Comparison of ENCODE assay signal across 7 mouse cellular contexts in genomic region chr9:59616622-59617306, GRCm38 (mm10). TPM values are rescaled to one million over a fixed set of nuclear protein-coding genes. Genes with fewer than 3 reads are reported as not detected.
DNase-seq lines count a peak whose midpoint lies in the region; ATAC-seq lines count a peak whose summit lies in the region.

Parp6 (plus strand) TSS chr9:59617284.

- H3K27ac ChIP-seq in embryonic facial prominence, embryonic 11.5 days (replicated peaks; ENCODE audit: low read depth, low read length): peak within 1 kb of the TSS; percentile 85
- H3K27ac ChIP-seq in limb, embryonic 10.5 days: peak within 1 kb of the TSS; percentile 96
- peak within 1 kb of the TSS; percentile 92 for H3K27ac ChIP-seq in midbrain, embryonic 13.5 days

- no peaks in the 10 kb centered on the region for H3K4me1 ChIP-seq in embryonic facial prominence, embryonic 11.5 days (ENCODE audit: control insufficient read depth, insufficient read depth, low read length)
- peaks cover 19% of the 10 kb centered on the region for H3K4me1 ChIP-seq in limb, embryonic 10.5 days
- peaks cover 32% of the 10 kb centered on the region for H3K4me1 ChIP-seq in midbrain, embryonic 13.5 days (replicated peaks)

- 2% methylated on average over 36 of the region's 36 CpGs for WGBS in embryonic facial prominence, embryonic 11.5 days
- 2% methylated on average over 29 of the region's 36 CpGs for WGBS in limb, embryonic 10.5 days
- WGBS in midbrain, embryonic 13.5 days: under 1% methylated on average over 36 of the region's 36 CpGs

- H3K27me3 ChIP-seq in embryonic facial prominence, embryonic 11.5 days (ENCODE audit: control insufficient read depth, insufficient read depth, low read length): no peaks in the 10 kb centered on the region
- no peaks in the 10 kb centered on the region for H3K27me3 ChIP-seq in limb, embryonic 10.5 days (ENCODE audit: low read depth, poor library complexity, severe bottlenecking)
- H3K27me3 ChIP-seq in midbrain, embryonic 13.5 days: no peaks in the 10 kb centered on the region

- peak within 1 kb of the TSS; percentile 93 for H3K9ac ChIP-seq in embryonic facial prominence, embryonic 11.5 days (replicated peaks; ENCODE audit: low read length)
- H3K9ac ChIP-seq in midbrain, embryonic 13.5 days (replicated peaks): peak within 1 kb of the TSS; percentile 81

- no peaks in the 10 kb centered on the region for H3K36me3 ChIP-seq in embryonic facial prominence, embryonic 11.5 days (replicated peaks; ENCODE audit: control insufficient read depth, insufficient read depth, low read depth, low read length)
- H3K36me3 ChIP-seq in limb, embryonic 10.5 days: peaks cover 9% of the 10 kb centered on the region
- H3K36me3 ChIP-seq in midbrain, embryonic 13.5 days: no peaks in the 10 kb centered on the region

- H3K4me2 ChIP-seq in embryonic facial prominence, embryonic 11.5 days (ENCODE audit: low read depth, low read length): peak within 1 kb of the TSS; percentile 53
- H3K4me2 ChIP-seq in midbrain, embryonic 13.5 days (replicated peaks): peak within 1 kb of the TSS; percentile 69

- H3K4me3 ChIP-seq in embryonic facial prominence, embryonic 11.5 days (ENCODE audit: low read depth, low read length): peak within 1 kb of the TSS; percentile 89
- H3K4me3 ChIP-seq in limb, embryonic 10.5 days: peak within 1 kb of the TSS; percentile 93
- peak within 1 kb of the TSS; percentile 81 for H3K4me3 ChIP-seq in midbrain, embryonic 13.5 days (replicated peaks)

- H3K9me3 ChIP-seq in embryonic facial prominence, embryonic 11.5 days (replicated peaks; ENCODE audit: control insufficient read depth, low read length): no peaks in the 10 kb centered on the region
- H3K9me3 ChIP-seq in limb, embryonic 10.5 days (replicated peaks): no peaks in the 10 kb centered on the region
- H3K9me3 ChIP-seq in midbrain, embryonic 13.5 days: no peaks in the 10 kb centered on the region

- DNase-seq in adrenal gland, postnatal 14 days: peak; percentile 100
- peak; percentile 99 for DNase-seq in embryonic facial prominence, embryonic 11.5 days (ENCODE audit: low spot score)
- peak; percentile 99 for DNase-seq in kidney, adult 11 months
- DNase-seq in limb, embryonic 10.5 days (ENCODE audit: low spot score): peak; percentile 100
- DNase-seq in spleen, adult 12 weeks (ENCODE audit: low spot score): peak; percentile 98

- ATAC-seq in embryonic facial prominence, embryonic 11.5 days (replicated peaks; ENCODE audit: insufficient number of reproducible peaks, low FRiP score, low TSS enrichment, low read depth): peak; percentile 98
- peak; percentile 94 for ATAC-seq in granulocyte monocyte progenitor cell, adult 5-6 weeks (replicated peaks; ENCODE audit: poor library complexity, severe bottlenecking)
- ATAC-seq in midbrain, embryonic 13.5 days: peak; percentile 98

RNA-seq across cellular contexts. Expression of gene Parp6, which starts in this region (rescaled TPM):
- 30.2 and 37.3 TPM in 2 replicates for total RNA-seq in adrenal gland, postnatal 14 days (2021)
- polyA plus RNA-seq in embryonic facial prominence, embryonic 11.5 days (2014; fragmentation: Nextera tagmentation; extraction: Ambion mirVana): 36.8 and 43.6 TPM in 2 replicates
- total RNA-seq in granulocyte monocyte progenitor cell, adult 5-6 weeks (2014; fragmentation: Nextera tagmentation): 24.7 and 34.6 TPM in 2 replicates
- total RNA-seq in granulocyte monocyte progenitor cell, adult 5-6 weeks (2017): 10.9 and 21.2 TPM in 2 replicates
- 30.4 and 33.3 TPM in 2 replicates for polyA plus RNA-seq in limb, embryonic 10.5 days (2016; fragmentation: Nextera tagmentation; extraction: Ambion mirVana)
- 186 and 195 TPM in 2 replicates for polyA plus RNA-seq in midbrain, embryonic 13.5 days (2015; fragmentation: Nextera tagmentation; extraction: Ambion mirVana)

Comparison
In these comparisons a context has a peak if more than half of its experiments do, and no peak if none do; other contexts are left out.
1. Peak in every context shown above with its lines: DNase-seq, ATAC-seq, H3K4me3 ChIP-seq and H3K27ac ChIP-seq.